Mouse (Mus musculus): ENCODE data around the gene Sh2d1a. TPM values are rescaled to one million over a fixed set of nuclear protein-coding genes. Genes with fewer than 3 reads are reported as not detected.

Sh2d1a gene
- 47.2 TPM for total RNA-seq (2023)

DNA sequence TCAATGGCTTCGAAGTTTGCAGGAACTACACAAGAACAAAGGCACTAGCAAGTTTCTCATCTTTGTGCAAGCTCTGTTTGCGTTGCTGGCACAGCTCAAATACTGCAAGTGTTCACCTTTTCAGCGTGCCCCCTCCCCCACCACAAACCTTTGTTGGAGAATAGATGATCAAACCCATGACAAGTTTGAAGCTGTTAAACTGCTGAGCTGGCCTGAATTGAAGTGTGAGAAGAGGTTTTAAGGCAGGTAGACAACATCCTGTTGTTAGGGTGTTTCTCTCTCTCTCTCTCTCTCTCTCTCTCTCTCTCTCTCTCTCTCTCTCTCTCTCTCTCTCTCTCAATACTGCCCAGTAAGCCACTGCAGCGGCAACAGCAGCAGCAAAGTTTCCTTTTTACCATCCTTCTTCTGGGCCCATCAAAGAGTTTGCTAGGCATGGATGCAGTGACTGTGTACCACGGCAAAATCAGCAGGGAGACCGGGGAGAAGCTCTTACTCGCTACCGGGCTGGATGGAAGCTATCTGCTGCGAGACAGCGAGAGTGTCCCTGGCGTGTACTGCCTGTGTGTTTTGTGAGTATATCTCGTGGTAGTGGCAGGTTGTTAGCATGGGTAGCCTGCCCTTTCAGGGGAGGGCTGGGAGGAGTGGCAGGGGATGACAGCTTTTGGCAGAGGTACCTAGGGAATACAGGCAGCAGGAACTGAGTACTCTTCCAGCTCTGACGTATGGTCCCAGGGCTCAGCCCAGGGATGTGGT lies at the start of gene Sh2d1a:
Gene Sh2d1a, plus strand, starts transcription at position 163 of the 753 bp plus-strand sequence.

DNA sequence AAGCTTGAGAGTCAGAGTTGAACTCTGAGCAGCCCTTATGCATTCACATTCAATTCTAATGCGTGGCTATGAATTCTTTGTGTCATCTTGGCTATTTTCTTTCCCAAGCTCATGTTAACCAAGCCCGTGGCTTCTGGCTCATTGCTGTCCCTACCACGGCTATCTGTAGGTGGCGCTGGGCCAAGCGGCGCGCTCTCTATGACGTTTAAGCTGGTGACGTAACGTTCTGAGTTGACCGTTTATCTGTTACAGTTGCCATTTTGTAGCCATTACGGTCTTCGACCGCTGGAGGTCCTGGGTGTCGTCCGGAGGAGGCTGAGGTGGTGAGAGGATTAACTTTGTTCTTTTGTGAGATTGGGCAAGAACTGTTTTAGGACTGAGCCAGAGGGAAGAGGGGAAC lies 12.8 kb upstream of the Sh2d1a start, which contains the start of gene Tex13c2:
Gene Tex13c2, plus strand, starts transcription at position 246 of the 400 bp plus-strand sequence.

Other genes with a start within 250 kb of the Sh2d1a start
- gene Tex13c2, start 12.8 kb upstream of the Sh2d1a start, total RNA-seq (2023) = not detected